14 mouse cellular contexts compared by ENCODE assay signal in the genomic region with DNA sequence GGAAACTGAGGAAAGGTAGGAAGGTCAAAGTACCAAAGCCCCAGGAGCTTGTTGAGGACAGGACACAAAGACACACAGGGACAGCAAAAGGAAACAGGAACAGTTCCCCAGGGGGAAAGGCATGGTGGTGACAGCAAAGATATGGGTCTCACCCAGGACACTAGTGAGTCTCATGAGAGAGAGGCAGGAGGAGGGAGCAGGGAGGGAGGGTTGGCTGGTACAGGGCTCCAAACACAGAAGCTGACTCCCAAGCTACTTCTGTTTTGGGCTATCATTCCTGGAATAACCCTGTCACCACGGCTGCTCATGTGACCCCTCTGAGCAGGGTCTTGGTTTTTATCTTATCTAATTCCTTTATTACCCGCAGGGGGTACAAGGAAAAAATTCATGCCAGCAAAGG. TPM values are rescaled to one million over a fixed set of nuclear protein-coding genes. Genes with fewer than 3 reads are reported as not detected.
DNase-seq lines count a peak whose midpoint lies in the region; ATAC-seq and TF ChIP-seq lines count a peak whose summit lies in the region.
"Had no signal": no experiment of that assay in that cellular context is flagged by ENCODE, and none has a peak within 500 bp of the region (broad histone marks: within the 10 kb centered on the region; RNA-seq: fewer than 3 reads in every experiment).

No protein-coding gene starts in this region.

- H3K9ac ChIP-seq in heart, postnatal 0 days (replicated peaks; ENCODE audit: low read depth, low read length): no peak overlapping the region
- peak overlapping the region; percentile 32; the same call in 1 of the 2 replicates for H3K9ac ChIP-seq in forebrain, postnatal 0 days
- H3K9ac ChIP-seq in midbrain, embryonic 14.5 days (replicated peaks; ENCODE audit: low read length): 0 out of 2 replicates have a peak overlapping the region, but pooled peaks have one; percentile 23
- H3K9ac ChIP-seq: limb, embryonic 15.5 days had no signal

- peaks cover 15% of the 10 kb centered on the region for H3K36me3 ChIP-seq in heart, postnatal 0 days (replicated peaks; ENCODE audit: control insufficient read depth, insufficient read depth, low read length)
- peaks cover 23% of the 10 kb centered on the region for H3K36me3 ChIP-seq in forebrain, postnatal 0 days (ENCODE audit: insufficient read depth)
- H3K36me3 ChIP-seq in midbrain, embryonic 14.5 days (ENCODE audit: control insufficient read depth, insufficient read depth, low read length): peaks cover 41% of the 10 kb centered on the region

- H3K27ac ChIP-seq in heart, postnatal 0 days (ENCODE audit: low read depth): peak overlapping the region; percentile 34
- H3K27ac ChIP-seq in forebrain, postnatal 0 days (ENCODE audit: low read depth, low read length): peak overlapping the region; percentile 79
- peak overlapping the region; percentile 77 for H3K27ac ChIP-seq in midbrain, embryonic 14.5 days (replicated peaks; ENCODE audit: low read depth, low read length)
- H3K27ac ChIP-seq: limb, embryonic 15.5 days had no signal

- H3K4me2 ChIP-seq in heart, postnatal 0 days (ENCODE audit: low read depth, low read length): peak overlapping the region; percentile 26; the same call in 1 of the 2 replicates
- no peak overlapping the region; the same call in 1 of the 2 replicates for H3K4me2 ChIP-seq in forebrain, postnatal 0 days (ENCODE audit: low read depth)
- no peak overlapping the region for H3K4me2 ChIP-seq in midbrain, embryonic 14.5 days (ENCODE audit: low read length)
- H3K4me2 ChIP-seq: limb, embryonic 15.5 days had no signal

- no peaks in the 10 kb centered on the region for H3K9me3 ChIP-seq in heart, postnatal 0 days (replicated peaks; ENCODE audit: control insufficient read depth, low read length)
- no peaks in the 10 kb centered on the region for H3K9me3 ChIP-seq in forebrain, postnatal 0 days (ENCODE audit: low read length)
- no peaks in the 10 kb centered on the region for H3K9me3 ChIP-seq in midbrain, embryonic 14.5 days (ENCODE audit: control insufficient read depth, low read length)
- H3K9me3 ChIP-seq: limb, embryonic 15.5 days had no signal

- intact Hi-C loops in heart, postnatal 25 days (cut with DNase I): no loop called here

- peaks cover 16% of the 10 kb centered on the region; the same call in 1 of the 2 replicates for H3K27me3 ChIP-seq in heart, postnatal 0 days (ENCODE audit: control insufficient read depth, insufficient read depth, low read length)
- no peaks in the 10 kb centered on the region for H3K27me3 ChIP-seq in forebrain, postnatal 0 days (ENCODE audit: insufficient read depth, low read length)
- H3K27me3 ChIP-seq in midbrain, embryonic 14.5 days (ENCODE audit: control insufficient read depth, insufficient read depth, low read length): no peaks in the 10 kb centered on the region
- H3K27me3 ChIP-seq: limb, embryonic 15.5 days; Patski had no signal

- no peak overlapping the region for H3K4me3 ChIP-seq in heart, postnatal 0 days (ENCODE audit: low read depth, low read length)
- H3K4me3 ChIP-seq in forebrain, postnatal 0 days (ENCODE audit: low read depth, low read length): no peak overlapping the region
- H3K4me3 ChIP-seq in midbrain, embryonic 14.5 days (replicated peaks; ENCODE audit: low read depth, low read length): no peak overlapping the region
- H3K4me3 ChIP-seq: limb, embryonic 15.5 days had no signal

- WGBS in heart, postnatal 0 days: 3% methylated on average over 2 of the region's 2 CpGs
- WGBS in forebrain, postnatal 0 days: 59% methylated on average over 2 of the region's 2 CpGs
- 61% methylated on average over 2 of the region's 2 CpGs for WGBS in midbrain, embryonic 14.5 days

- ATAC-seq in heart, postnatal 0 days (ENCODE audit: insufficient read depth, low read depth): peak; percentile 62
- ATAC-seq in forebrain, postnatal 0 days: no peak
- ATAC-seq in midbrain, embryonic 14.5 days (ENCODE audit: low FRiP score, low TSS enrichment): no peak
- ATAC-seq: Patski had no signal

- peak; percentile 51 for DNase-seq in cerebellum, adult 9-11 months
- DNase-seq in cerebellum, adult 11 months: no peak
- no peak for DNase-seq in heart, postnatal 0 days (ENCODE audit: low spot score)
- no peak for DNase-seq in heart, postnatal 25 days (ENCODE audit: low spot score)
- no peak for DNase-seq in forebrain, postnatal 0 days
- no peak for DNase-seq in midbrain, embryonic 14.5 days
- DNase-seq in adrenal gland, adult (ENCODE audit: inconsistent age in 2 of 2, low spot score in 1 of 2): no peak
- no peak for DNase-seq in gastrocnemius, adult 18-20 months (ENCODE audit: low spot score)
- DNase-seq: cerebellum, adult 11-12 months; kidney, adult 9 months; lung, adult 2 months; thymus, postnatal 36 days had no signal

- H3K4me1 ChIP-seq in heart, postnatal 0 days (ENCODE audit: control insufficient read depth, insufficient read depth): peaks cover 20% of the 10 kb centered on the region
- peaks cover 19% of the 10 kb centered on the region for H3K4me1 ChIP-seq in forebrain, postnatal 0 days (ENCODE audit: insufficient read depth)
- peaks cover 42% of the 10 kb centered on the region for H3K4me1 ChIP-seq in midbrain, embryonic 14.5 days (ENCODE audit: control insufficient read depth, insufficient read depth, low read length)

- no peak for TF ChIP-seq EP300 in heart, postnatal 0 days (IDR thresholded peaks at IDR 0.05; ENCODE audit: low read depth)

- TF ChIP-seq CTCF in heart, postnatal 0 days (IDR thresholded peaks at IDR 0.05; ENCODE audit: low read depth): no peak
- TF ChIP-seq CTCF in forebrain, postnatal 0 days (IDR thresholded peaks at IDR 0.05; ENCODE audit: low read depth): no peak

RNA-seq across cellular contexts. Expression of a gene that starts 19.8 kb away (rescaled TPM):
- 2.2 and 14.5 TPM in 2 replicates for total RNA-seq in heart, postnatal 0 days (2014; rRNA removed; ENCODE audit: low replicate concordance)
- polyA plus RNA-seq in heart, postnatal 0 days (2015; fragmentation: Nextera tagmentation; extraction: Ambion mirVana): 0.72 and 0.88 TPM in 2 replicates
- 1 to 10 TPM; 2.0 to 2.7 TPM for total RNA-seq in heart, postnatal 25 days (2021)
- 1.1 and 1.6 TPM in 2 replicates for total RNA-seq in forebrain, postnatal 0 days (2014; rRNA removed)
- polyA plus RNA-seq in forebrain, postnatal 0 days (2015; fragmentation: Nextera tagmentation; extraction: Ambion mirVana): 0.97 and 0.98 TPM in 2 replicates
- polyA plus RNA-seq in midbrain, embryonic 14.5 days (2014; fragmentation: Nextera tagmentation; extraction: Ambion mirVana): 0.19 and 0.50 TPM in 2 replicates
- total RNA-seq in gastrocnemius, adult 18-20 months (2021): under 1 TPM; 0.25 to 0.62 TPM
